Mouse (Mus musculus): ENCODE measurements around the gene Insig2. TPM values are rescaled to one million over a fixed set of nuclear protein-coding genes. Genes with fewer than 3 reads are reported as not detected.

The Insig2 gene
- polyA plus RNA-seq (2012; rRNA removed): 59.3 and 59.4 TPM in 2 replicates

DNA sequence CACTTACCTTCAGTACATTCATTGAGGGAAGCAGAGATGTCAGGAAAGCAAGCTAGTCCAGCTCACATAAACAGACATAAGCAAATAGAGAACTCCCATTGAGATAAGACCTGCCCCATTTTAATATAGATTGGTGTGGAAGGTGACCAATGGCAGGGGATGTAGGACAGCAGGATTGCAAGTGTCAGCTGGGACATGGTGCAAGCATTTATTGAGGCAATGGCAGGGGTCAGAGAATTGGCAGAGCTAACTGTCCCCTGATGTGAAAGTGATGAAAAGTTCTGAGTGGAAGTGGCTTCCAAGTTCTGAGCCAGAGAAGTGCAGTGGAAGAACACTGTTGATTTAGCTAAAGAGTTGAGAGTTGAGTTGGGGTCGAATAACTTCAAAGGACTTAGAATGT, at the start of gene Insig2:
Gene Insig2 (minus strand): TSS at position 105 of the 400 bp plus-strand sequence.
- WGBS: 91% methylated on average over 1 of the region's 1 CpGs
- DNase-seq (ENCODE audit: low read depth, low spot score): no peak

DNA sequence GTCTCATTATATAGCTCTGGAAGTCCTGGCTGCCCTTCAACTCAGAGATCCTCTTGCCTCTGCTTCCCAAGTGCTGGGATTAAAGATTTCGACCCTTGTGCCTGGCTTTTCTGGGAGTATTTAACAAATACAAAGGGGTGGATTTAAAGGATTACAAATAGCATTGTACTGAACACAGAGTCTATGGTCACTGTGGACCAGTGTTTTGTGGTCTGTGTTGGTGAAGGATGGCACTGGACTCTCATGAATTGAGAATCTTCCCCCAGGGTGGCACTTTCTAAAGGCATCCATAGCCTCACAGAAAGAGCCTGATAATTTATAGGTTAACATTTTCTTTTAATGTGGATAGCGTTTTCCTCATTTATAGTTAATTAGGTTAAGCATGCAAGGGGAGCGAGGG, 49.2 kb upstream of the Insig2 start:
- 80% methylated on average over 3 of the region's 3 CpGs for WGBS
- DNase-seq (ENCODE audit: low read depth, low spot score): no peak

DNA sequence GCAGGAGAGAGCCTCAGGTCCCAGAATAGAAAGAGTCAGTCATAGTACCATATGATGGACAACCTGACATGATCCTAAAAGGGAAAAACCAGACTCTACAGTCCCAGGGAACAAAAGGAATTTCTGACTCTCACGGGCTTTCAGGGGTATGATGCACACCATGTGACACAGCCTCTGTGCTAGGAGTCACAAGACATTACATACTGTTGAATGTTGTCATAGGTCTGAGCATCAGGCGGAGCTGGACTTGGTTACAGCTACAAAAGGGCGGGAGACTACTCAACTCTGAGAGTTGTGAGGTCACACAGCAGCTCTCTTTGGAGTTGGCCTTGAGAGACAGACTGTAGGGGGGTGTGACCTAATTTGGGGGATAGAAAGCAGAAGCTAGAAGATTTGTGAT, 47.6 kb upstream of the Insig2 start:
- no peak for DNase-seq (ENCODE audit: low read depth, low spot score)
- 80% methylated on average over 3 of the region's 3 CpGs for WGBS

DNA sequence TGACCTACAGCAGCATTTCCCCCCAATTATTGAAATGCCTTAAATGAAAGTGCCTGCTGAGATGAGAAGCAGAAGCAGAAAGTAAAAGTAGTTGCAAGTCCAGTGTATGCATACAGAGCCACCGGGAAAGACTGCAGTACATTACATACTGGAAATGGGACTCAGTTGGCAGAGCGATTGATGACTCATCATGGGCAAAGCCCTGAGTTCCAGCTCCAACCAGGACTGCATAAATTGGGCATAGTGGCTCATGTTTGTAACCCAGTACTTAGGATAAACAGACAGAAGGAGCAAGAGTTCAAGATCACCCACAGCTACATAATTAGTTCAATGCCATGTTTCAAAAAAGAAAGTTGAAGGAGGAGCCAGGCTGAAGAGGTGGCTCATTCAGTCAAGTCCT, 45.5 kb upstream of the Insig2 start:
- 66% methylated on average over 2 of the region's 2 CpGs for WGBS
- no peak for DNase-seq (ENCODE audit: low read depth, low spot score)

DNA sequence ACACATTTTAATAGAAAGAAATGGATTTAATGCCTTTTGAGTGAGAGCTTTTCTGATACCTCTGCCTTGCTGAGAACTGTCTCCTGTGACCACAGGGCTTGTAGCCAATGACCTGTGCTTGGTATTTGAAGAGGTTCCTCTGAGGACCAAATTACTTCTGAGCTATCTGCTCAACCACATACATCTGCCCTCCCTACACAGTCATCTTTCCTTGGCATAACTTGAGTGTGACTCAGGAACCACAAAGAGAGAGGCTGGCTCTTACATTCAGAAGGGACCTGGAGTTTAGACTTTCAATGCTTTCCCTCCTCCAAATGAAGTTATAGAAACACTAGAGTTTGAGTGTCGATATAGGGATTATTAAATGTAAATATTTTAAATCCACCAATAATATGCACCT, 45.0 kb upstream of the Insig2 start:
- WGBS: 83% methylated on average over 1 of the region's 1 CpGs

DNA sequence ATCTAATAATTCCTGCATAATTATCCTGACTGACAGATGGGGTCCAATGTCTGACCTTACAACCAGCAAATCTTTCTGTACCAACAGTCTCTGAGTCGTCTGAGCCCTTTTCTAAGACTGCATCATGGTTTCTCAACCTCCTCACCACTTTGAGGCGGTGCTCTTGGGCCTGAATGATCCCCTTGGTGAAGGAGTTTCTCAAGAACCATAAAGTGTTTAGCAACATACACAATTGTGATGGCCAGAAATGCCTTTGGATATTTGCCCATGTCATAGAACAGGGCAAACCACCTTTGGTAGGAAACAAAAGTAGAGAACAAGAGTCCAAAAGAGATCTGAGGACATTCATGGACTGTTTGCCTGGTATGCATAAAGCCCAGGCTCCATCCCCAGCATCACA, 41.2 kb upstream of the Insig2 start:
- 79% methylated on average over 2 of the region's 2 CpGs for WGBS
- DNase-seq (ENCODE audit: low read depth, low spot score): no peak

More for the DNA sequence above, 45.0 kb upstream of the Insig2 start:
- no peak for DNase-seq (ENCODE audit: low read depth, low spot score)

DNA sequence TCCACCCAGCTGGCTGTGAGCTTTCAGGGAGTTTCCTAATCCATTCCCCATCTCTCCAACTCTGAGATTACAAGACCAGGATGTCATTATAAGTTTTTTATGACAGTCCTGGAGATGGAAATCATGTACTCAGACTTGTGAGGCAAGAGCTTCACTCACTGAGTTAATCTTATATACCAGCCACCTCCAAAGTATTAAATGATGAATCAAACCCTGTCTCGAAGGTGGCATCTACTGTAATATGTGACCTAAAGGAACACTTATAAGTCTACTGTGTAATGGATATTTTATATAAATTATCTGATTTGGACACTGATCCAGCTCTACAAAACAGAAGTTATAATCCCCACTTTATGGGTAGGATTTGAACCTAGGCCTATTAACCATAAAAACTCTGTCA, 40.3 kb upstream of the Insig2 start:
- WGBS: 88% methylated on average over 1 of the region's 1 CpGs
- DNase-seq (ENCODE audit: low read depth, low spot score): no peak

DNA sequence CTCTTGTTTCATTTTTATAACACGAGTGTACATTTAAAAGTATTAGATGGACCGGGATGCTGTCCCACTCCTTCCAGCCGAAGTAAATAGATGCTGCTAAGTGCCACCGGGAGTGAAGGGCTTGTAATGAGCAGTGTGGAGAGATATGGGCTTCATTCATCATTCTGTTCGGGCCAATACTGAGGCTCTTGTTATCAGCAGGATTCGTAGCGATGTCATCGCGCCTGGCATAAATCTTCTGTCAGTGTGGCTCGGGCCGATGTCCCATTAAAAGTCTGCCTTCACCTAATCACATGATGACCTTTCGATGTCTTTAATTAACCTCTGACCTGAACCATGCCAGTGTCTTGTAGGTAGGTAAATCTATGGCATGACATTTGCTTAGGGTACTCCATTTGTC, 39.1 kb upstream of the Insig2 start:
- 47% methylated on average over 12 of the region's 12 CpGs for WGBS
- DNase-seq (ENCODE audit: low read depth, low spot score): no peak

DNA sequence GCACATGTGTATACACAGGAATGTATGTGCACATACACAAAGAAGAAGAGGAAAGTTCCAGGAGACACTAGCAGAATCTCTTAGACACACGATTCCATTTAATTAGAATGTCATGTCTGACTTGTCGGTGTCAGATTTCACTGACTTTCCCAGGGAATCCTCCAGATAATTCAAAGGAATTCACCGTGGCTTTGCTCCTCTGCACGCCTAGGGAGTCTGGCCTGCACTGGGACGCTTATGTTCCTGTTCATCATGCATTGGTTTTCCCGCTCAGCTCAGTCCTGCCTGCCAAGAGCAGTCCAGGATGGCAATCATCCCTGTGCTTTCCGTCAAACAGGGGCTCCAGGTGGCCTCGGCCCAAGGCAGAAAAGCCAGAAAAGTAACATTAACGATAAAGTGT, 34.9 kb upstream of the Insig2 start:
- no peak for DNase-seq (ENCODE audit: low read depth, low spot score)
- 45% methylated on average over 9 of the region's 9 CpGs for WGBS

DNA sequence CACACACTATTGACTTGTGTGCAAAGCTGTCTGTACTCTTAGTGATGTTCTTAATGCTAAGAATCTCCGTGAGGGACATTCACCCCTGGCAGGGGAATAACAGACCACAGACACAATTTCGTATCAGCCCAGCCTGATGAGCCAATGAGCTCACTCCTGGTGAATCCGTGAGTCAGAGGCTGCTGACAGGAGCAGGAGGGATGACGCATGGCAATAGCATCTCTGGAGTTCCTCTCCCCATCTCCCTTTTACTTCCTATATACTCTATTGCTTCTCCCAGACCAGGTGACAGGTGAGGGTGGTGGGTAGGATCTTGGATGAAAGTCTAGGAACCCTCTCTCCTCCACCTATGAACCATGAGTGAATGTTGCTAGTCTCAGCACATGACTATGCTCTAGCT, 28.2 kb upstream of the Insig2 start:
- 69% methylated on average over 4 of the region's 4 CpGs for WGBS
- no peak for DNase-seq (ENCODE audit: low read depth, low spot score)

DNA sequence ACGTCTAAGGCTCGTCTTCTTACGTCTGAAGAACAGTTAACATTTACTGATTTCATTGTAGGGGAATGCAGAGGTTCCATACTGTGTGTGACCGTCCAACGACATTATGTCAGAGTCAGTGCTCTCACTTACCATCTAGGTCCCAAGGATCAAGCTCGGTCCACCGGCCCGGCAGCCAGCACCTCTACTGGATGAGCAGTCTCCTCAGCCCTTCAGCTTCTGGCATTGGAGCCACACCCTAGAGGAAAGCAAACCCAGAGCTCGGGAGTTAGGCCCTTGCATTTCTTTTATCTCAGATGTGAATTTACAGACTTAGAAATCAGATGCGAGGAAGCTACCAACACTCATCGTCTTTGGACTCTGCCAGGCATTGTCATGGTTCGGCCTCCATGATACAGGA, 27.3 kb upstream of the Insig2 start:
- WGBS: 44% methylated on average over 12 of the region's 12 CpGs
- DNase-seq (ENCODE audit: low read depth, low spot score): no peak

DNA sequence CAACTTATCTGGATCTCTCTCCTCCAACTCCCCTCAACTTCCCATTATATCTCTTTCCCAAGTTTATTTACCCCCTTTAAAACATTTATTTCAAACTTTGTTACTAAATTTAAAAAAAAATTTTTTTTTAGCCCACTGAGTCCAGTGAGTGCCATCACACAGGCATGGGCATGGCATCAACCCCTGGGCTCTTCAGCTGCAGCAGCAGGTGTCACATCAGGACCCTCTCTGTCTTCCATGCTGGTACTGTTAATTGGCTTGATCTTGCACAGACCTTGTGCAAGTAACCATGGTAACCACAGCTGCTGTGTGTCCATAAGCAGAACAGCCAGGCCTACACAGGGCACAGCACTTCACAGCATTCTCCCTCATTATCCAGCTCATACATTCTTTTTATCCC, 21.4 kb upstream of the Insig2 start:
- DNase-seq (ENCODE audit: low read depth, low spot score): no peak

DNA sequence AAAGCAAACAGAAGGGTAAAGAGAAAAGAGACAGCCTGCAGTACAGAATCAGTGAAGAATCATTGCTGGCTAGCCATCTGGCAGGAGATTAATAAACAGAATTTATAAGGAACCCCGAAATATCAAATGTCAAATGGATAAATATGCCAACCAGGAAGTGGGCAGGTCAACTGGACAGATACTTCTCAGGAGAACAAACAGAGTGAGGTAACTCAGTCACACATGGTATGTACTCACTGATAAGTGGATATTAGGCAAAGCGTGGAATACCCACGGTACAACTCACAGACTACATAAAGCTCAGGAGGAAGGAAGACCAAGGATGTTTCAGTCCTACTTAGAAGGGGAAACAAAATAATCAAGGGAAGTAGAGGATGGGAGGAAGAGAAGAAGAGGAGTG, 18.6 kb upstream of the Insig2 start:
- WGBS: 25% methylated on average over 3 of the region's 3 CpGs

DNA sequence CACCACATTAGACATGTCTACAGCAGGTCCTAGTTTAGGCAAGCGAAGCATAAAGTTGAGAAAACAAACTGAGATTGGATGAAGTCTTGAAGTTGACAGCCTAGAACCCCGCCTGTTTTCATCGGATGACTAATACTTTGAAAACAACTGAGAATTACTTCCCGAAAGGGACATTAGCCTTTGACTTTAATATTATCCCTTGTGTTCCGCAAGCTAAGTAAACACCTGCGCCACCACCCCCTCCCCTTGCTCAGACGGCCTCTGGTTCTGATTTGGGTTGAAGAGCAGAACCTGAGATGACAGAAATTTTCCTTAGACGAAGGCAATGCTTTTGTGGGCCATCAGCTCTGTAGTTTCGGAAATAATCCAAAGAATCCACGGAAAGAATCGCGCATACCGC, 18.2 kb upstream of the Insig2 start:
- DNase-seq (ENCODE audit: low read depth, low spot score): no peak
- 33% methylated on average over 13 of the region's 13 CpGs for WGBS

More for the DNA sequence above, 18.6 kb upstream of the Insig2 start:
- no peak for DNase-seq (ENCODE audit: low read depth, low spot score)

DNA sequence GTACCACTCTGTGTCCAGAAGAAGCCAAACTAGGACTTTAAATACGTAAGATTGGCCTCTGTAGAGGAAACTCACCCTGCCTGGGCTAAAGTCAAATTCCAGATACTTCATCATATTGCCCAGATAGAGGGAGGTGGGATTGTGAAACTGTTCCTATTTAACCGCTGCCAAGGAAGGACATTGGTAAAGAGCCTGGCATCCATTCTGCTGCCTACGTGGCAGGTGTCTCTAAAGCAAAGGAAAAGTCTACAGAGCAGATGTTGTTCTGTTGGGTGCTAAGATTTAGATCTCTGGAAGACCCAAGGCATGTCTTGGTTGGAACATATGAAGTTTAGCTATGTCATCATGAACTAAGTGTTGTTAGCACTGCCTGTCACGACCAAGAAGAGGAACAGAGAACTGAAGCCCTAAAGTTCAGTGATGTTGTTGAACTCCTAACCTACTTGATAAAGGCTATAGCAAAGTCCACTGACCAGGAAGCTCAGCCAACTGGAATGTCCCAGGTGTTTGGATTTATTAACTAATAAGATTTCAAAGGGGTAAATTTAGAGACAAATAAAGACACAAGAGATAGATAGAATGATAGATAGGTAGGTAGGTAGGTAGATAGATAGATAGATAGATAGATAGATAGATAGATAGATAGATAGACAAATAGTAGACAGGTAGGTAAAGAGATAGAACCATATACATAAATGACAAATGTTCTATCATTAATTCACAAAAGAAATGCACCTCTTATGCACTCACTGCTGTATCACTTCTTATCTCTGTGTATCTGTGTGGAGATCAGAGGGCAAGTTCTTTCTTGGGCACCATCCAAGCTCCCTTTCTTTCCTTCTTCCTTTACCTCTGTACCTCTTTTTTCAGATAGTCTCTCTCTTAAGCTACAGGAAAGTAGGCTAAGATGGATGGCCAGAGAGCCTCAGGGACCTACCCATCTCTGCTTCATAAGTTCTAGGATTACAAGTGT, 16.8 kb upstream of the Insig2 start:
- no peak for DNase-seq (ENCODE audit: low read depth, low spot score)
- WGBS: 79% methylated on average over 4 of the region's 4 CpGs

DNA sequence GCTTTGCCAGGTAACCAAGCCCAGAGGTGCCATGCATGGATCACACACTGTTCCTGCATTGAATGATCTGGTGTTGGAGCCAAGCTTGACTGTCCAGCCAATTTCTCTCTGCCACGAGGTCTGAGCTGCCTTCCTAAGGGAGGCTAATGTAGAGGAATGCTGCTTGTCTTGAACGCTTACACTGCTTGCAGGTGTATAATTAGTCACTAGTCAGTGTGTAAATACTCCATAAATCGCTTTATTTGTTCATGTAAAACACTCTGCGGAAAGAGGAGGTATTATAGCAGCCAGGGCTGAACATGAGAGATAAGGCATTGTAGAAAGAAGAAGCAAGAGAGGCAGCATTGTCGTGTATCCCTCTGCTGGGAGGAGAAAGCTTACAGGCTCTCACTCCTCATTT, 11.6 kb upstream of the Insig2 start:
- DNase-seq (ENCODE audit: low read depth, low spot score): no peak
- WGBS: 18% methylated on average over 5 of the region's 5 CpGs

DNA sequence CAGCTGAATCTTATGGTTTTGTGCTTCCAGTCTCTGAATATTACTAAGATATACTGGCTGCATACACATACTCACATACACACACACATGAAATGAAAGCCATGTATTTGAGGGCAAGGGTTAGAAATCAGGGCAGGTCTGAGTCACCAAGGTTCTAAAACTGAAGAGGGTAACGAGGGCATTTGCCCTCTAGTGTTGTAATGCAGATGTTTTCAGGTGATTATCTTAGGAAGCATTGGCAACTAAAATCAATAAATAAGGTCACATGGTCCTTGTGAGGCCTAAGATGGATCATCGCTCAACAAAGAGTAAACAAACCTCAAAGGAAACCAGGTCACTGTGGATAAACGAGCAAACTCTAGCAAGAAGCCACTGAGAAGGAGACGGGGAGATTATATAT, 3.4 kb upstream of the Insig2 start:
- no peak for DNase-seq (ENCODE audit: low read depth, low spot score)
- WGBS: 55% methylated on average over 4 of the region's 4 CpGs

DNA sequence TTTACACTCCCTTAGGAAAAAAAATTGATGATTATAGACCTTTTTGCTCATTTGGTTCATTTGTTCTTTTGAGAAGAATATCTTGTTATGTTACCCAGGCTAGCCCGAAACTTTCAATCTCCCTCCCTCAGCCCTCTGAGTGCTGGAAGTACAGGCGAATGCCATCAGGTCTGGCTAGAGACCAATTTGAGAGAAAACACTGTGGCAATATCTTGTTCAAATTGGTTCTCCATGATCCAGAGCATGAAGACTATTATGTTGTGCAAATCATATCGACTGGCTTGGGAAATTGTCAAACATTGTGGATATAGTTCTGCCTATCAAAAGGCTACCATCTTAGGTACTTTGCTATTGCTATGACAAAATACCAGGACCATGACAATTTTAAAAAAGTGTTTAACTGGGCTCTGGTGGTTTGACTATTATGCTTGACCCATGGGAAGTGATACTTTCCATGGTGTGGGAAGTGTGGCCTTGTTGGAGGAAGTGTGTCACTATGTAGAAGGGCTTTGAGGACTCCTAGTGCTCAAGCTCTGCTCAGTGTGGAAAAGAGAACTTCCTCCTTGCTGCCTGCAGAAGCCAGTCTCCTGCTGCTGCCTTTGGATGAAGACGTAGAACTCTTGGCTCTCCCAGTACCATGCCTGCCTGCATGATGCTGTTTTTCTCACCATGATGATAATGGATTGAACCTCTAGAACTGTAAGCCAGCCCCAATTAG, 1.8 kb upstream of the Insig2 start:
- WGBS: 93% methylated on average over 4 of the region's 4 CpGs
- no peak for DNase-seq (ENCODE audit: low read depth, low spot score)

DNA sequence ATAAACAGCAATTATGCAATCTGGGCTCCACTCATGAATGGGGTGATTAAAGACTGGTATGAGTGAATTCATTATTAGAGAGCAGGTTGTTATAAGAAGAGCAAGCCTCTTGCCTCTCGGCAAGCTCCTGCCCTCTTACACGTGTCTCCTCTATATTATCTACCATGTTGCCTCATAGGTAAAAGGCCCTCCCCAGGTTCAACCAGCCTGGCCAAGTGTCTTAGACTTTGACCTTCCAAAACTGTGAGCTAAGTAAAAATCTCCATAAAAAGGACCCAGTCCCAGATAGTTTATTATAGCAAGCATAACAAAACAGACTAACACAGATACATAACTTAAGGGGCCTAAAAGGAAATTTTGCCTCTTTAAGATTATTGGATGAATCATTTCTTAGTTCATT, 1.8 kb downstream of the Insig2 start:
- DNase-seq (ENCODE audit: low read depth, low spot score): no peak
- whole genome bisulfite sequencing: 92% methylated on average over 2 of the region's 2 CpGs

DNA sequence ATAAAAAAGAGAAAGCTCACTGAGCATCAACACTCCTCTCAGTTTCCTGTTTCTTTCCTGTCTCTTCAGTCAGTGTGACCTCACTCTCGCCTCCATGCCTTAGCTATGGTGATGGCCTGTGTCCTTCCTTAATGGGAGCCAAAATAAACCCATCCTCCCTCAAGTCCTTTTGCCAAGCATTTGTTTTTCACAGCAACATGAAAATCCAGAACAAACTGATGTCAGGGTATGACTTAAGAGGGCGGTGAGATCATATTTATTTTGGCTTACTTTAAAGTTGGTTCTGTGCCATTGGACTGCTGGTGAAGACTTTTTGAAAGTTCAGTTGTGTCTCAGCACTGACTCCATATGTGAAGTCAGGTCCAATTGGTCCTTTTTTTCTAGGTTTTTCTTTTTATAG, 3.0 kb downstream of the Insig2 start:
- DNase-seq (ENCODE audit: low read depth, low spot score): no peak
- 43% methylated on average over 2 of the region's 2 CpGs for WGBS

DNA sequence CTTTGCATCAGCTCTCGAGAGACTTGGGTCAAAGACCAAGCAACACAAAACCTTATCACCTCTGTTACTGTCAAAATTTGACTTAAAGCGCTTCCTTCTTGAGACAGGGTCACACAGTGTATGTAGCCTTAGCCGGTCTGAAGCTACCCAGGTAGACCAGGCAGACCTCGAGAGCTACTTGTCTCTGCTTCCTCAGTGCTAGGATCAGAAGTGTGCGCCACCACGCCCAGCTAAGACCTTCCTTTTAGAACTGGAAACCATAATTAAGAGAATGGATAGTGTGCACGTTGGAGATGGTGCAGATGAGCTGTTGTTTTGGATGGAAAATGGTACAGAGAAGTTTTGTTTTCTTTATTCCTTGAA, 4.2 kb downstream of the Insig2 start:
- no peak for DNase-seq (ENCODE audit: low read depth, low spot score)
- 1% methylated on average over 7 of the region's 7 CpGs for WGBS

Measured in large intestine, adult 2 months (tissue).